Mouse (Mus musculus): ENCODE data around the gene Cyb5d1. TPM values are rescaled to one million over a fixed set of nuclear protein-coding genes. Genes with fewer than 3 reads are reported as not detected.

The Cyb5d1 gene
- total RNA-seq, 1 experiment from 2014 or later, result 69.7 TPM

DNA sequence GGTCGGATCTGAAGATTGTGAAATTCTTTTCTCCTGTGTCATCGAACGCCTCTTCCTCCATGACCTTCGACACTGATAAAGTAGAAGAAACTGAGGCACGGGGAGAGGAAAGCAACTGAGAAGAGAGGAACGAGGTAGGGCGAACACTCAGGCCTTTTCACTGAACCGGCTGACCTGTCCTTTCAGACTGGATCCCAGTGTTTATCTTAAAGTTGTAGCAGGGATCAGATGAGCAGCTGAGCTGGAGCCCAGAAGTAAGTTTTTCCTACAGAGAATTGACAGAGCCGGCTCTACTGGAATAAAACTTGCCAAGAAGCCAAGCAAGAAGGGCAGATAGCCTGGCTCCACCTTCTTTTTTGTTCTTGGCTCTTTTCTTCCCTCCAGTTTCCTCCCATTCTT lies 24.6 kb downstream of the Cyb5d1 start:
- no peak for ATAC-seq (replicated peaks in 1 of 2; ENCODE audit: insufficient read depth in 1 of 2, low FRiP score in 2 of 2, low TSS enrichment in 1 of 2, low read depth in 1 of 2, poor library complexity in 2 of 2, severe bottlenecking in 2 of 2)

DNA sequence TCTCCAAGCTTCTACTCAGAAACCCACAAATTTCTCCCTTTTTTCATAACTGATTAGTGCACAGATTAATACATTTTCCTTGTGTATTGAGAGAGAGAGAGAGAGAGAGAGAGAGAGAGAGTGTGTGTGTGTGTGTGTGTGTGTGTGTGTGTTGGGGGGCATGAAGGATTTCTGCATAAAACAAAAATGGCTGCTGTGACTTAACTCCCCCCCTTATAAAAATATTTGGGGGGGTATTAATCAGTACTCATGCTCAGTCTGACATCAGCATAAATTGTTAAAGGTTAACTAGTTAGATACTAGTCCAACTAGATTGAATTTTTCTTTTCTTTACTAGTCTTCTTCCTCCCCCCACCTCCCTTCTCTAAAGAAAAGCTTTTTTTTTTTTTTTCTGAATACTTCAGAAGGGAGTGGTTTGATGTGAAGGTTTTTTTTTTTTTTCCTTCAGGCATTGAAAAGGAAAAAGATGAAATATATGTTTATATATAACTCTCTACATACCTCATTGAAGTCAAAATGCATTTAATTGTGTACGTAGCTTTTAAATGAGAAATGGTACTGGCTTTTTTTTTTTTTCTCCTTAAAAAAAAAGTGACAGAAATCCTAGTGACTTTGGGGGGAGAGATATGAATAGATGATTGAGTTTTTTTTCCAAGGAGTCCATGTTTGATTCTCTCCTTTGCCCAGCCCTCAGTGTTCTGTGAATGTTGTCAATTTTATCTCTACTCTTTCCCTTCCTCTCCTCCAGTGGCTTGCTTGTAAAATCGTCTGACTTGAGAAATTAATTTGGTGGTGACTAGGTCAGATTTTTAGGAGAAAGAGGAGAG lies 25.2 kb downstream of the Cyb5d1 start:
- ATAC-seq (replicated peaks in 1 of 2; ENCODE audit: insufficient read depth in 1 of 2, low FRiP score in 2 of 2, low TSS enrichment in 1 of 2, low read depth in 1 of 2, poor library complexity in 2 of 2, severe bottlenecking in 2 of 2), result no peak

DNA sequence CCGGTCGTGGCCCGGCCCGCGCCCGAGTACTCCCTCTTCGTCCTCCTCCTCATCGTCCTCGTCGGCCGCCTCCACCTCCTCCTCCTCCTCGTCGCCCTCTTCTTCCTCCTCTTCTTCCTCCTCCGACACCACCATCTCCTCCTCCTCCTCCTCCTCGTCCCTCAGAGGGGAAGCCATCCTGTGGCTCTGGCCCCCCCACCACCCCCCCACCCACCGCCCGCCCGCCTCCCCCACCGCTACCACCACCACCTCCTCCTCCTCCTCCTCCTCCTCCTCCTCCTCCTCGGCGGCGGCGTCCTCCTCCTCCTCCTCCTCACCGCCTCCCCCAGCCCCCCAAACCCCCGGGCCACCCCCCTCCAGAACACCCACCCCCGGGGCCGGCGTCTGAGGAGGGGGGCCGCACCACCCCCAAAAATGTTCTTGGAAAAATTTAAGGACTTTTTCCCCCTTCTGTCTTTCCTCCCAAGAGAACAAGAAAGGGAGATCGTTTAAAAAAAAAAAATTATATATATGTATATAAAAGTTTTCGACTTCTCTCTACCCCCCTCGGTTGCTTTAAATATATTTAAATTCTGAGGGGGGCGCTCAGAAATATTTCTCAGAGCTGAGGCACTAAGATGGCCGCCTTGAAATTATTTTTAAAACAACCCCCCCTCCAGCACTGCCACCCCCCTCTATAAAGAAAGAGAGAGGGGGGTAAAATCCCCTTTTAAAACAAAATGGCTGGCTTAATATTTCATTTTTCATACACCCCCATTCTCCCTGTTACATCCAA lies 26.0 kb downstream of the Cyb5d1 start, which contains the start of gene Chd3:
Gene Chd3 (minus strand): TSS at position 192 of the 775 bp plus-strand sequence.
- no peak for ATAC-seq (replicated peaks in 1 of 2; ENCODE audit: insufficient read depth in 1 of 2, low FRiP score in 2 of 2, low TSS enrichment in 1 of 2, low read depth in 1 of 2, poor library complexity in 2 of 2, severe bottlenecking in 2 of 2)

- ATAC-seq (replicated peaks in 1 of 2; ENCODE audit: insufficient read depth in 1 of 2, low FRiP score in 2 of 2, low TSS enrichment in 1 of 2, low read depth in 1 of 2, poor library complexity in 2 of 2, severe bottlenecking in 2 of 2), result no peak
These were observed 26.8 kb downstream of the Cyb5d1 start for GRCm38 (mm10) chr11:69368356-69369214.

GRCm38 (mm10) chr11:69367616-69368355 lies 27.6 kb downstream of the Cyb5d1 start:
- no peak for ATAC-seq (replicated peaks in 1 of 2; ENCODE audit: insufficient read depth in 1 of 2, low FRiP score in 2 of 2, low TSS enrichment in 1 of 2, low read depth in 1 of 2, poor library complexity in 2 of 2, severe bottlenecking in 2 of 2)

DNA sequence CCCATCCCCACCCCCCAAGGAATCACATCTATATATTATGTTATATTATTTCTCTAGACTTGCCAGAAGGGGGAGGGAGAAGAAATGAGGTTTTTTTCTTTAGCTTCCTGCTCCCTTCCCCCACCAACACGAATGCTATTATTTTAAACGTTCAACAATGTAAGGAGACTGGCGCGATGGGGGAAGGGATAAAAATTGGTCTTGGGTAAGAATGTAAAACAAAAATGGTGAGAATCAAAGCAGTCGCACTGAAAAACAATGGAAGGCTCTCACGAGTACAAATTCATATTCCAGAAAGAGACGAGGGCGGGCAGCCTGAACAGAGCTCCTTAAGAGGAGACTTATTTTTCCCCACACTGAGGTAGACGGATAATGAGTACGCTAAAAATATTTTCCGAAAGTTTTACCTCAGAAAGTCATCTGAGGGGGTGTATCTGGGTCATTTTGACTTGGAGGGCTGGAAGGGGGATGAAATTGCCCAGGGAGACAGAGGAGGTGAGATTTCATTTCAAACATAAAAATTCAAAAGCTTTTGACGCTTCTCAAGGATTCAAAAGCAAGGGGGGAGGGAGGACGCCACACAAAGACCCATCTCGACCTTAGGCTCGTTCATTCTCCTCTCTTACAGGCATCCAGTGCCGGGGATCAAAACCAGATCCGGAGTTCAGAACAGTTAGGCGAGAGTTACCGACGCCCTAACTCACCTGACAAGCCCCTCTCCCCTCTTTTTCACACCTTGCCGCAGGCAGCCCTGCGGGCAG lies 28.4 kb downstream of the Cyb5d1 start:
- no peak for ATAC-seq (replicated peaks in 1 of 2; ENCODE audit: insufficient read depth in 1 of 2, low FRiP score in 2 of 2, low TSS enrichment in 1 of 2, low read depth in 1 of 2, poor library complexity in 2 of 2, severe bottlenecking in 2 of 2)

DNA sequence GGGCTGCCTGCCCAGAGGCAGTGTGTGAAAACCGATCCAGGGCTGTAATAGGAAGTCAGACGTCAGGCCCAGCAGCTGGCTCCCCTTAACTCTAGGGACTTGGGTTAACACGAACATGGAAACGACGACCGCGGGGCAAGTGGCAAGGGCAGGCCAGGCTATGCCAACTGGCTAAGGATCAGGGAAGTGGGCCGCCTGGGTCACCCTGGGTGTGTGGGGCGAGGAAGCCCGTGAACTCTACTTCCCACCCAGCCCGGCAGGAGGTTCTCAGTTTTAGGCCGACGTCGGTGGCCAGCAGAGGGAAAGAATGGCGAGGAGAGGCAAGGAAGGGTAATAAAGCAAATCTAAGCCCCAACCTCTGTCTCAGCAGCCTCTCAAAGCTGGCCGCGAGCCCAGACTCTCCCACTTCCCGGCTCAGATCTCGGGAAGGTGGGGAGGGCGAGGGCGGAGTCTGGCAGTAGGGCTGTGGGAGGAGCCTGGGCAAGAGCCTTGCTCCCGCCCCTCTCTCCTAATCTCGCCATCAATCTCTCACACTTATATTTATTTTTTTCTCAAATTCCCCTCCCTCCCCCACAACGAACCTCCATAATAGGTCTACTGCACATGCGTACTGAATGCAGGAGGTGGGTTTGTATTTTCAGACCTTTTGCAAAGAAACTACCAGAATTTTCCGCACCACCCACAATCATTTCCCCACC lies 29.1 kb downstream of the Cyb5d1 start:
- ATAC-seq (replicated peaks in 1 of 2; ENCODE audit: insufficient read depth in 1 of 2, low FRiP score in 2 of 2, low TSS enrichment in 1 of 2, low read depth in 1 of 2, poor library complexity in 2 of 2, severe bottlenecking in 2 of 2), result peak; percentile 72 to 79

DNA sequence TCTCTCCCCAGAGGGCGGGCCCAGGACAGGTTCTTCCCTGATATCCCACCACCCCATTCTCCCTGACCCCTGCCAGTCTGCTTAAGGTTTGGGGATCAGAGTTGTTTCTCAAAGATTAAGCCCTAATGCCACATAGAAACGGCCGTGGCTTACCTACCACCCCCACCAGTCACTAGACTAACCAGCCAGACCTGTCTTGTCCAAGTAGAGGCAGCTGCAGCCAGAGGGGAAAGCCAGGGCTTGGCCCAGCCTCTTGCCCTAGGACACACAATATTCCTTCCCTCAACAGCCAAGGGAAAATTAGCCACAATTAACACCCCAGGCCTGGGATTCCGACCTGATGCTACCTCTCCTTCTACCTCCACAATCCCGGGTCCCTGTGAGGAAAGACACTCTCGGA lies 29.7 kb downstream of the Cyb5d1 start:
- ATAC-seq (replicated peaks in 1 of 2; ENCODE audit: insufficient read depth in 1 of 2, low FRiP score in 2 of 2, low TSS enrichment in 1 of 2, low read depth in 1 of 2, poor library complexity in 2 of 2, severe bottlenecking in 2 of 2), result no peak

GRCm38 (mm10) chr11:69364910-69365309 lies 30.5 kb downstream of the Cyb5d1 start:
- peak; percentile 10 to 18; a peak in 2 of 4 replicates for ATAC-seq (replicated peaks in 1 of 2; ENCODE audit: insufficient read depth in 1 of 2, low FRiP score in 2 of 2, low TSS enrichment in 1 of 2, low read depth in 1 of 2, poor library complexity in 2 of 2, severe bottlenecking in 2 of 2)

DNA sequence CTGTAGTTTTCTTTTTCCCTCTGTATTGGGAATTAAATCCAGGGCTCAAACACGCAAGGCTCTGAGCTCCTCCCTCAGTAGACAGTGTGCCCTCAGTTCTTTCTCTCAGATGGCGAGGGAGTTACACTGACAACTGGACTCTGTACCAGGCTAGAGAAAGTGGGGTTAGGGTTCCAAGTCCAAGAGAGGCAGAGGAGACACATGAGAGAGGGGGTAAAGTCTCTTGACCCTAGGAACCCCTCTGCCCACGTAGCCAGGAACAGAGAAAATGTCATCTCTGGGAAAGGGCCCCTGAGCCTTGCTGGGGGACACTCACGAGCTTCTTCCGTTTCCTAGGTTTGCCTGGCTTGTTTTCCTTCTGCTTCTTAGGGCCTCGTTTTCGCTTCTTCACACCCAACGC lies 31.1 kb downstream of the Cyb5d1 start:
- ATAC-seq (replicated peaks in 1 of 2; ENCODE audit: insufficient read depth in 1 of 2, low FRiP score in 2 of 2, low TSS enrichment in 1 of 2, low read depth in 1 of 2, poor library complexity in 2 of 2, severe bottlenecking in 2 of 2), result no peak

GRCm38 (mm10) chr11:69362479-69362878 lies 33.0 kb downstream of the Cyb5d1 start:
- no peak for ATAC-seq (replicated peaks in 1 of 2; ENCODE audit: insufficient read depth in 1 of 2, low FRiP score in 2 of 2, low TSS enrichment in 1 of 2, low read depth in 1 of 2, poor library complexity in 2 of 2, severe bottlenecking in 2 of 2)

DNA sequence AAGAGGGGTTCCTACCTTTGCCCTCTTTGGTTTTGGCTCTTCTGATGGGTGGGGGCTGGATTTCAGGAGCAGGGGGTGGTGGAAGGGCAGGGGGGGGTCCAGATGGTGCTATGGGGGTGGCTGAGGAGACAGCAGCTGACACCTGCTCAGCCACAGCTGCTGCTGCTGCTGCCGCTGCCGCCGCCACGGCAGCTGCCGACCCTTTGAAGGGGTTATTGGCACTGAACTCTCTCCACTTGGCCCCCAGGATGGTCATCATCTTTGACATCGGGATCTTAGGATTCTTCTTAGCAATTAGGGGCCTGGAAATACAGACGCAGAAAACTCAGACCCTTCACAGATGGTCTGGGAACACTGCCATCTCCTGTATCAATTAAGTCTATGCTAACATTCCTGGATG lies 33.4 kb downstream of the Cyb5d1 start:
- no peak for ATAC-seq (replicated peaks in 1 of 2; ENCODE audit: insufficient read depth in 1 of 2, low FRiP score in 2 of 2, low TSS enrichment in 1 of 2, low read depth in 1 of 2, poor library complexity in 2 of 2, severe bottlenecking in 2 of 2)

DNA sequence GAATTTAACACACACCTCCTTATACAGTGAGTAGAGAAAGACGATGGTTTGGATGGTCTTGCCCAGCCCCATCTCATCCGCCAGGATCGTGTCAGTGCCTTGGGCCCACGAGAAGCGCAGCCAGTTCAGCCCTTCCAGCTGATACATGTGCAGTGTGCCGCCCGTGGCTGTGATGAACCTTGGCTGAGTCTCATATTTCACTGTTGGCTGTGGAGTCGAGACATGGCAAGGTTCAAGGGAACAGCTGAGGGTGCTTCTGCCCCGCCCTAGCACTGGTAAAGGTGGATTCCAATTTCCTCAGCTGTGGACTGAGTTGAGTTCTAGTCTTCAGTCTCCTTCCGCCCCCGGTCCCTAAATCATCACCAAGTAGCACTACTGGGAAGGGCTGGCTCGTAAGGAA lies 37.7 kb downstream of the Cyb5d1 start:
- no peak for ATAC-seq (replicated peaks in 1 of 2; ENCODE audit: insufficient read depth in 1 of 2, low FRiP score in 2 of 2, low TSS enrichment in 1 of 2, low read depth in 1 of 2, poor library complexity in 2 of 2, severe bottlenecking in 2 of 2)

- ATAC-seq (replicated peaks in 1 of 2; ENCODE audit: insufficient read depth in 1 of 2, low FRiP score in 2 of 2, low TSS enrichment in 1 of 2, low read depth in 1 of 2, poor library complexity in 2 of 2, severe bottlenecking in 2 of 2), result no peak
These were observed 38.9 kb downstream of the Cyb5d1 start for GRCm38 (mm10) chr11:69356544-69356943.

DNA sequence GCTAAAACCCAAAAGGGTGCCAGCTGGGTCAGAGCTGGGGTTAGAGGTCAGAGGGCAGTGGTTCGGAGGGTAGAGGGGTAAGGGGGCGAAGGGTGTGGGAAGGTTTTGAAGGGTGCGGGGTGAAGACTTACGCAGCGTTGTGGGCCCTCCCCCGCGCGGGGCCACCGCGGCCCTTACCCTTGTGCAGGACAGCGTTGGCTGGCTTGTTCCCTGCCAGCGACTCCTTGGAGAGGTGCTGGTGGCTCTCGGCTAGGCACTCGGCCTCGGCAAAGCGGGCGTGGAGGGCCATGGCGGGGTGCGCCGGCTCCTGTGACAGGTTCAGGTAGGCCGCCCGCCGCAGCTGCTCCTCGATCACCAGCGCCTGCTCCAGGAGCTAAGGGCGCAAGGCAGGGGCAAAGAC lies 49.0 kb downstream of the Cyb5d1 start:
- no peak for ATAC-seq (replicated peaks in 1 of 2; ENCODE audit: insufficient read depth in 1 of 2, low FRiP score in 2 of 2, low TSS enrichment in 1 of 2, low read depth in 1 of 2, poor library complexity in 2 of 2, severe bottlenecking in 2 of 2)
